Comparison of ENCODE assay signal across 8 mouse cellular contexts in the genomic region with DNA sequence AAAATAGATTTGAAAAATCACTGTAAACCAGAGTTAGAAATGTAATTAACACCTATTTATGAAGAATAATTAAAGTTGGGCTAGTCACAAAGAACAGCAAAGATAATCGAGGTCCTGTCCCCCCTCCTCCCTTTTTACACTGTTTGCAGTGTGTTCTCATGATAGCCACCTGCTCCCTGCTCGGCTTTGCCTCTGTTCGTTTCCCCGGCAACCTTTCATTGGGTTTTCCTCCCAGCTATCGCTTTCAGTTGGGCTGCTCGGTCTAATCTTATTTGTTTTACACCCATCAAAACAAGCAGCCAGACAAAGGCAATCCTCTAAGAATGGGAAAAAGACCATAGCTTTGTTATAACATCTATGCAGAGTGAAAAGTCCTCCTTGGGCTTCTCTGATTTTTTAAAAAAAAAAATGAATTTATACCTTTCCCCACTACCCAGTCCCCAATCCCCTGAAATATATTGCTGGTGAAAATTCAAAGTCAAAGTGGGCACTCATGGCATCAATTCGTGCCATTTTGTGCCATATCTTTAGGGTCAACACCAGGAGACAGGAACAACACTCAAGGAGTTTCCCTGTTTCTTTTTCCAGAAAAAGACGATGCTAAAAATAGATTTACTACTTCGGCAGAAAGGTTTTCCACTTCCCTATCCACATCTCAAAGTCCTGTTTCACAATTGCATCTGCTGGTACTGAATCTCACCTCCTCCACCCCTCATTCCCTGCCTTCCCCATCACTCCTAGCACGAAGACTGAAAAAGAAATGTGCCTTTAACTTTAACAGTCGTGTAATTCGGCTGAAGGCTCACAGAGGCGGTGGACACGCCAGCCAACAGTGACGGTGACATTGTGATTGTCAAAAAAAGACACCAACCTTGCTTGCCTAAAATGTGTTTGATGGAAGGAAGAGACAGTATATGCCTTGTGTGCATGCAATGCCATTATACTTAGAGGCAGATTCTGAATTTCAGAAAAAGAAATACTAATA.
DNase-seq lines count a peak whose midpoint lies in the region; ATAC-seq lines count a peak whose summit lies in the region.
"Had no signal": no experiment of that assay in that cellular context is flagged by ENCODE, and none has a peak within 500 bp of the region (broad histone marks: within the 10 kb centered on the region; RNA-seq: fewer than 3 reads in every experiment).

No protein-coding gene starts in this region.

- WGBS in embryonic facial prominence, embryonic 14.5 days, result 25% methylated on average over 15 of the region's 15 CpGs

- peak overlapping the region; percentile 40; the same call in 1 of the 2 replicates for H3K9ac ChIP-seq in embryonic facial prominence, embryonic 14.5 days (ENCODE audit: low read depth, low read length)
- H3K9ac ChIP-seq: liver, embryonic 15.5 days had no signal

- H3K27me3 ChIP-seq in embryonic facial prominence, embryonic 14.5 days (replicated peaks; ENCODE audit: control insufficient read depth, insufficient read depth, low read length), result no peaks in the 10 kb centered on the region
- H3K27me3 ChIP-seq: liver, embryonic 15.5 days had no signal

- no peak overlapping the region; the same call in 1 of the 2 replicates for H3K27ac ChIP-seq in embryonic facial prominence, embryonic 14.5 days (replicated peaks; ENCODE audit: low read depth, low read length)
- H3K27ac ChIP-seq: liver, embryonic 15.5 days had no signal

- intact Hi-C loops in gastrocnemius, postnatal 36 days (cut with DNase I), result no loop called here

- ATAC-seq in embryonic facial prominence, embryonic 14.5 days (ENCODE audit: low read depth), result peak; percentile 68
- no peak for ATAC-seq in erythroblast, adult 5-6 weeks (replicated peaks; ENCODE audit: low FRiP score, poor library complexity, severe bottlenecking)

- peak overlapping the region; percentile 24 for H3K4me2 ChIP-seq in embryonic facial prominence, embryonic 14.5 days (ENCODE audit: low read depth, low read length)
- H3K4me2 ChIP-seq: liver, embryonic 15.5 days had no signal

- peak; percentile 55 for DNase-seq in thymus, postnatal 0 days (ENCODE audit: low spot score)
- no peak for DNase-seq in thymus, postnatal 36 days
- DNase-seq in embryonic facial prominence, embryonic 14.5 days (ENCODE audit: low spot score), result peak; percentile 69
- peak; percentile 26 to 55 for DNase-seq in layer of hippocampus, postnatal 14 days (ENCODE audit: low spot score in 2 of 2)
- DNase-seq in retina, embryonic 14.5 days (ENCODE audit: low spot score), result peak; percentile 76
- no peak for DNase-seq in gastrocnemius, postnatal 36 days

- no peaks in the 10 kb centered on the region for H3K36me3 ChIP-seq in embryonic facial prominence, embryonic 14.5 days (ENCODE audit: control insufficient read depth, insufficient read depth, low read length)
- H3K36me3 ChIP-seq: liver, embryonic 15.5 days had no signal

- 0 out of 2 replicates have a peak, but pooled peaks cover 2% of the 10 kb centered on the region for H3K4me1 ChIP-seq in embryonic facial prominence, embryonic 14.5 days (ENCODE audit: control insufficient read depth, insufficient read depth, low read length)
- H3K4me1 ChIP-seq: liver, embryonic 15.5 days had no signal

- H3K9me3 ChIP-seq in embryonic facial prominence, embryonic 14.5 days (ENCODE audit: control insufficient read depth, low read length), result no peaks in the 10 kb centered on the region
- H3K9me3 ChIP-seq: liver, embryonic 15.5 days had no signal

- peak overlapping the region; percentile 22 for H3K4me3 ChIP-seq in embryonic facial prominence, embryonic 14.5 days (ENCODE audit: low read depth, low read length)
- H3K4me3 ChIP-seq: liver, embryonic 15.5 days had no signal

Comparison
In these comparisons a context has a peak if more than half of its experiments do, and no peak if none do; other contexts are left out.
1. DNase-seq: peak in thymus, postnatal 0 days (single experiment), embryonic facial prominence, embryonic 14.5 days (single experiment), layer of hippocampus, postnatal 14 days (2 of 2) and retina, embryonic 14.5 days (single experiment); none in thymus, postnatal 36 days (0 of 2) and gastrocnemius, postnatal 36 days (0 of 2).